Mouse (Mus musculus) lung, adult 2 months (tissue): ENCODE data around the gene Cox7a2.

ENCODE experiments used
- CTCF ChIP-seq: fragments of 200-500 bp; IDR thresholded peaks from 2 replicates; pipeline ENCODE4 v1.5.1; 2011; ENCODE audit warnings: mild to moderate bottlenecking, low read length, control low read depth; ENCODE audit not compliant: insufficient read depth
- POLR2A ChIP-seq: fragments of 200-500 bp; IDR thresholded peaks from 2 replicates; pipeline ENCODE4 v1.6.1; 2011; ENCODE audit warnings: low read depth, mild to moderate bottlenecking, control low read depth, low read length, borderline replicate concordance; ENCODE audit errors: extremely low read depth

DNA sequence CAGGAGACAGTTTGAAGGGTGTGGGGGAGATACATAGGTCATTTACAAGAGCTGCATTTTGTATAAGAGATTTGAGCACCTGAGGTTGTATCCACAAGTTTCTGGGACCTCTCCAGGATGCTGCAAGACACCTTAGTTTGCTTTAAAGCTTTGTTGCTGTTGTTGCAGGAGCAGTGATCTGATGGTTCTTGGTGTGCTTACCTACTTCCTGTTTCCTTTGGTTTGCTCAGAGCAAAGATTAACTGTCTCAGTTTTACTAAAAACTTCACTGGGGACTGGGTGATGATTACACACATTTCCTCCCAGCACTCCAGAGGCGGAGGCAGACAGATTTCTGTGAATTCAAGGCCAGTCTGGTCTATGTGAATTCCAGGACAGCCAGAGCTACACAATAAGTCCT is 35.4 kb upstream of the Cox7a2 start:
- TF ChIP-seq CTCF (no peak), POLR2A (no peak)
